Mouse (Mus musculus) adrenal gland, adult 8-10 months (tissue): ENCODE data around the gene Slc2a12. TPM values are rescaled to one million over a fixed set of nuclear protein-coding genes. Genes with fewer than 3 reads are reported as not detected.
A peak's percentile ranks its signal among the peaks of the same experiment; 100 is the strongest.

Source experiments
- DNase-seq: peaks from one replicate; pipeline ENCODE4 v3.0.0; 2022
- total RNA-seq, 4 experiments: library from RNA; stranded (reverse); gene quantifications; 2 replicates each; pipeline ENCODE4 v1.2.4; 2022

Gene Slc2a12
- total RNA-seq, result under 1 TPM; 0.78 to 0.96 (median 0.84) TPM

- peak; percentile 43 for DNase-seq
Observed at GRCm38 (mm10) chr10:22644853-22645491, at the start of gene Slc2a12. Slc2a12 (plus strand) TSS chr10:22645011.

- DNase-seq, result no peak
Observed at GRCm38 (mm10) chr10:22598908-22599480, 45.8 kb upstream of the Slc2a12 start.

- DNase-seq, result no peak
Observed at GRCm38 (mm10) chr10:22601046-22601445, 43.8 kb upstream of the Slc2a12 start.

- no peak for DNase-seq
Observed at GRCm38 (mm10) chr10:22604801-22605200, 40.0 kb upstream of the Slc2a12 start.

- DNase-seq, result no peak
Observed at GRCm38 (mm10) chr10:22608273-22608672, 36.5 kb upstream of the Slc2a12 start.

- DNase-seq, result no peak
Observed at GRCm38 (mm10) chr10:22608799-22609357, 35.9 kb upstream of the Slc2a12 start.

- no peak for DNase-seq
Observed at GRCm38 (mm10) chr10:22613301-22613700, 31.5 kb upstream of the Slc2a12 start.

- no peak for DNase-seq
Observed at GRCm38 (mm10) chr10:22614554-22614953, 30.3 kb upstream of the Slc2a12 start.

GRCm38 (mm10) chr10:22615309-22615708 lies 29.5 kb upstream of the Slc2a12 start:
- DNase-seq, result no peak

- DNase-seq, result no peak
Observed at GRCm38 (mm10) chr10:22618842-22619241, 26.0 kb upstream of the Slc2a12 start.

- DNase-seq, result no peak
Observed at GRCm38 (mm10) chr10:22628832-22629231, 16.0 kb upstream of the Slc2a12 start.

- DNase-seq, result no peak
Observed at GRCm38 (mm10) chr10:22631103-22631502, 13.7 kb upstream of the Slc2a12 start.

GRCm38 (mm10) chr10:22631528-22631927 lies 13.3 kb upstream of the Slc2a12 start:
- DNase-seq, result no peak

GRCm38 (mm10) chr10:22631956-22632355 lies 12.9 kb upstream of the Slc2a12 start:
- no peak for DNase-seq

- DNase-seq, result no peak
Observed at GRCm38 (mm10) chr10:22633406-22634306, 11.2 kb upstream of the Slc2a12 start.

- no peak for DNase-seq
Observed at GRCm38 (mm10) chr10:22637241-22637640, 7.6 kb upstream of the Slc2a12 start.

- DNase-seq, result no peak
Observed at GRCm38 (mm10) chr10:22644171-22644570, 640 bp upstream of the Slc2a12 start.

GRCm38 (mm10) chr10:22648702-22649101 lies 3.9 kb downstream of the Slc2a12 start:
- no peak for DNase-seq

GRCm38 (mm10) chr10:22653820-22654219 lies 9.0 kb downstream of the Slc2a12 start:
- no peak for DNase-seq

- no peak for DNase-seq
Observed at GRCm38 (mm10) chr10:22658534-22659385, 13.9 kb downstream of the Slc2a12 start.

- DNase-seq, result no peak
Observed at GRCm38 (mm10) chr10:22659386-22659725, 14.5 kb downstream of the Slc2a12 start.
